Mouse (Mus musculus) left cerebral cortex, postnatal 10 days (tissue): Measurements from ENCODE around the gene Sctr. TPM values are rescaled to one million over a fixed set of nuclear protein-coding genes. Genes with fewer than 3 reads are reported as not detected.

ENCODE experiments used
- DNase-seq, 2 experiments: peaks; one replicate each; pipeline ENCODE4 v3.0.0; 2021 to 2022; ENCODE audit warnings: low spot score in 2 of 2, mixed read lengths in 1 of 2; ENCODE audit errors: extremely low spot score in 1 of 2
- intact Hi-C: fragments of 180-260 bp; cut with DNase I; formaldehyde crosslinking; loops from one replicate; pipeline ENCODE4 v1.15.1; 2025
- total RNA-seq, 2 experiments: library from RNA; stranded (reverse); gene quantifications; 2 replicates each; pipeline ENCODE4 v1.2.3; 2021

The Sctr gene
- 1 to 10 TPM in 1 of 2 experiments, under 1 TPM in 1; 0.75 to 1.0 TPM for total RNA-seq

- DNase-seq = no peak
- intact Hi-C loops = no loop called here
Observed at GRCm38 (mm10) chr1:120006844-120007790, at the start of gene Sctr. TSS of gene Sctr (plus strand) at chr1:120006894.

DNA sequence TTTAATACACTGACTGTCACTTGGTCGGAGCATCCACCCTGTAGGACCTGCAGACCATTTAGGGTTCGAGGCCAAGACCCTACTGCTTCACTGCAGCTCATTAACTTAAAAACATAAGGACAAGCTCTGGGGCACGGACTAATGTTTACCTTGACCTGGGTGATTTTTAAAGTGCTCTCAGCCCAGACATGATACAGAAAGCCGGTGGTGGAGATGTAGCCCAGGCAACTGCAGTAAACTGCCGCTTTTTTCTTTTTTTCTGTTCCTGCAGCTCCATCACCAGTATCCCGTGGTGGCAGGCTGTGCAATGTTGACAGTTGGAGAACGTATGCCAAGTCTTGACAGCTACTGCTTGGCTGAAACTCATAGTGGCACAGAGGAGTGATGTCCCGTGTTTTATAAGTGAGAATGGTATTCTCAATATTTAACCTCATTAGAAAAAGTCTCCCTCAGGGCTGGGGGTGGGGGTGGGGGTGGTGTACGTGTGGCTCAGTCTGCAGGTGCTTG is 48.9 kb upstream of the Sctr start:
- DNase-seq = peak in 1 of 2 experiments; percentile 8
- intact Hi-C loops = no loop called here

GRCm38 (mm10) chr1:119959464-119959863 is 47.2 kb upstream of the Sctr start:
- intact Hi-C loops = no loop called here
- no peak for DNase-seq

DNA sequence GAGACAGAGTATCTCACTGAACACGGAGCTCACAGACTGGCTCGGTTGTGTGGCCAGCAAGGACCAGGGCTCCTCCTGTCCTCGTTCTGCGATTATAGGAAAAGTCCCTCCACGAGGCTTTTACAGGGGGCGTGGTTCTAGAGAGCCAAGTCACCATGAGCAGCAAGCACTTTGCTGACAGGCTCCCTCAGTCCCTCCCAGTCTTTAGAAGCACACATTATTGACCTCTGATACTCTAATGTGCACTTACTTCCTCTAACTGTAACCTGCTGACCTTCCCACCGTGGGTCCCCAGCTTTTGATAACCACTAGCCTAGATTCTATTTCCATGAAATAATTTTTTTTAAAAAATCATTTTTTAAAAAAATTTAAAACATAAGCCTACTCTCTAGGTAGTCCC is 46.8 kb upstream of the Sctr start:
- intact Hi-C loops = no loop called here
- DNase-seq = no peak

DNA sequence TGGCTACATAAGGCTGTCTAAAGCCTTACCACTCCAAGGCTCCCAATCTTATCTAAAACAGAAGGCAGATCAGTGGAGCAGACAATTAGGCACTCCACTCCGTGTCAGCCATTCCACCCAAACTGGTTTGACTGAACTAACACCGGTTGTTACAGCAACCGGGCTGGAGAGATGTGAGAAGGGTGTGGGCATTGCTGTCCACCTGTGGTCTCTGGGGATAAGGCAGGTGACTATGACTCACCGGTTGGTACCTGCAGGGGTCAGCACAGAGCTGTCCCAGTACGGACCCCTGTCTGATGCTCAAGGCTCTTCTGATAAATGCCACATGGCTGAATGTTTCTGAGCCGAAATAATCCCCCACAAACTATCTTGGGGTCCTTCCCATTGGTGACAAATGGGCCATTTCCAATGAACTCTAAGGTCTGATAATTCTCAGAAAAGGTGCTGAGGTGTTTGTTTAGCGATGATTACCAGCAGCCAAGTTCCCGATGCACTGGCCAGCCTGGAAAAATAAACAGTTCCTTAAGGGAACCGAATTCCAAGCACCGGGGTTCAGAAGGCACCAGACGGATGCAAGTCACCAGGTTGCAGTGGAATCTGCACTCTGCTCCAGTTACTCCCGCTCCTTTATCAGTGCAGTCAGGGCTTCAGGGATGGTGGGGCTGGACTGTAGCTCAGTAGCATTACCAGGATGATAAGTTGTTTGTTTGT is 40.7 kb upstream of the Sctr start:
- intact Hi-C loops = no loop called here
- no peak for DNase-seq

DNA sequence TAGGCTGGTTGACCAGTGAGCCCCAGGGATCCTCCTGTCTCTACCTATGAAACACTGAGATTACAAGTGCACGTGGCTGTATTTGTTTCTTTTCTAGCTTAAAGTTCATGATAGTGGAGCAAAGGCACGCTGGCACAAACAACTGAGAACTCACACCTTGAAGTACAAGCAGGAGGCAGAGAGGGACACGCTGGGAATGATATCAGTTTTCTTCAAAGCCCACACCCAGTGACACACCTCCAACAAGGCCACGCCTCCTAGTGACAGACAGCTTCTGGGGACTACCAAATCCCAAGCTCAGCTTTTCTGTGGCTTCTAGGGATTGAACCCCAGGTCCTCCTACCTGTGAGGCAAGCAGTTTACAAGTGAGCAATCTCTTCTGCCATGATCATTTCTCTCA is 33.6 kb upstream of the Sctr start:
- intact Hi-C loops = no loop called here
- no peak for DNase-seq

DNA sequence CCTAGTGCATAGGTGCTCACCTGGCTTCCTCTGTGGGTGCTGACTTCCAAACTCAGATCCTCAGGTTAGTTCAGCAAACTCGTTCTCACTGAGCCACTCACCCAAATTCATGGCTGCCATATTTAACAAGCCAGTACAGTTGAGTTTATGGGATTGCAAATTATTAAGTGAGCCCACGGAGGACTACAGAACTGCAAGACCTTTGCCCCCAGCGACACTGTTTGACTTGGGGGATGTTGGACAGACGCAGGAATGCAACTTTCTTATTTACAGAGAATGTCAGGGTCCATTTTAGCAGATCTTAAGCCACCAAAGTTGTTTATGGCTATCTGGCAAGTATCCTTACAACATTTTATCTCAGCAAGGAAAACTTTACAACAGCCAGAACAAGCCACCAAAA is 31.6 kb upstream of the Sctr start:
- intact Hi-C loops = no loop called here
- DNase-seq = no peak

GRCm38 (mm10) chr1:119986555-119986954 is 20.1 kb upstream of the Sctr start:
- intact Hi-C loops = no loop called here
- DNase-seq = no peak

- DNase-seq = peak; percentile 53 to 87
- intact Hi-C loops = no loop called here
Observed at GRCm38 (mm10) chr1:119996798-119997581, 9.7 kb upstream of the Sctr start, which contains the start of gene Cfap221. TSS of gene Cfap221 (minus strand) at chr1:119997234.

DNA sequence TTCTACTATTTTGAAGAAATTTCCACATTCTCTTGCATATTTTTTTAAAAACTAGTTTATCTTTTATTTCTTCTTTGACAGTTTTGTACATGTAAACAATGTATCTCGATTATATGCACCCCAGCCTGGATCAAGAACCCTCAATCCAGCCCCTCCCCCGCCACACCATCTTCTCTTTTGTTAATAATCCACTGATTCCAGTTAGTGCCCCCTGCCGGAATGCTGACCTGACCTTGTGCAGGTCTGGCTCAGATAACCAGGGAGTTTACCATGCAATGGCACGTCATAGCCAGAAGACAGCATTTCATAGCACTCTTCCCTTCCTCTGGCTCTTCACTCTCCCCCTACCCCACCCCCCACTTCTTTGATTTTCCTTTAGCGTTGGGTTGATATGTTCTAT is 9.1 kb upstream of the Sctr start:
- intact Hi-C loops = no loop called here

GRCm38 (mm10) chr1:120007851-120008588 is 1.3 kb downstream of the Sctr start:
- intact Hi-C loops = no loop called here
- no peak for DNase-seq

More for the DNA sequence above, 9.1 kb upstream of the Sctr start:
- DNase-seq = peak in 1 of 2 experiments; percentile 37

DNA sequence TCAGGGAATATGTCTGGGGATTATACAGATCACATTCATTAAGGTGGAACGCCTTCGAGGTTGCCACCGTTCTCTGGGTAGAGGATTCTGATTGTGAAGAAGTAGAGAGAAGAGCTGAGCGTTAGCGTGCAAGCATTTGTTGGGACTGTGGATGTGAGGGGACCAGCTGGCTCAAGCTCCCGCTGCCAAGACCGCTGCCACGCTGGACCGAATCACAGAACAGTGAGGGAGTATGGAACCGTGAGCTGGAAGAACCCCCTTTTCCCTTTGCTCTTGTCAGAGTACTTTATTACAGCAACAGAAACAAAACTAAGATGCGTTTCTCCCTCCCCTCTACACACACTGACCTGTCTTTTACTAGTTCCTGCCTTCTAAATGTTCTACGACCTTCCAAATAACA is 5.9 kb downstream of the Sctr start:
- intact Hi-C loops = no loop called here
- no peak for DNase-seq

GRCm38 (mm10) chr1:120013111-120013510 is 6.4 kb downstream of the Sctr start:
- intact Hi-C loops = no loop called here
- peak in 1 of 2 experiments; percentile 74 for DNase-seq

GRCm38 (mm10) chr1:120016240-120016639 is 9.5 kb downstream of the Sctr start:
- intact Hi-C loops = no loop called here
- DNase-seq = no peak

DNA sequence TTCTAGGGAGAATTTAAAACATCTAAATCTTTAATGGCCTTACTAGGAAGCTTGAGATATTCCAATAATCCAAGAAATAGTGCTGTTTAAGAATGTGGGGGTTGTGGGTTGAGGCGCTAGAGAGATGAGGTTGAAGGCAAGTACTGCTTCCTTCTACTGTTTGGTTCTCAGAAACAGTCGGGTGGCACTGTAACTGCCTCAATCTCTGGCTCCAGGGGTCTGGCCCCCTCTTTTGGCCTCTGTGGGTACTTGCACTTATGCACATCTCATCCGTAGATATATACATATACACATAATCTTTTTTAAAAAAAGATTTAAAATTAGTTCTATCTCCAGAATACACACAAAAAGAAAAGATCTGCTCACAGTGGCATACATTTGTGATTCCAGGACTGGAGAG is 12.2 kb downstream of the Sctr start:
- intact Hi-C loops = no loop called here

DNA sequence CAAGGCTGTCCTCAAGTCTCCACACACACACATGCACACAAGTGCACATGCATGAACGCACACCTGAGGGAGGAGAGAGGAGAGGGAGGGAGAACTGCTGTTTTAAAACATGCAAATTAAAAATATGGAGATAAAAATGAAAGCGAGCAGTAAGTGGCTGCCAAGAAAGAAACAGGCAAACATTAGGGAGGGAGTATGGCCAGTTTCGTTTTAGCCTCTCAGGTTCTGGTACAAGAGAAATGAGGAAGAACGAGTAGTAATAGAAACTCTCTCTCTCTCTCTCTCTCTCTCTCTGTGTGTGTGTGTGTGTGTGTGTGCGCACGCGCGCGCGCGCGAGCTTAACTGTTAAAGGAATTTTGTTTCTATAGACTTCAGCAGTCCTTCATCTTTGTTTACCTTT is 12.7 kb downstream of the Sctr start:
- intact Hi-C loops = no loop called here
- DNase-seq = no peak

More for the DNA sequence above, 12.2 kb downstream of the Sctr start:
- no peak for DNase-seq

- intact Hi-C loops = no loop called here
- no peak for DNase-seq
Observed at GRCm38 (mm10) chr1:120020322-120020897, 13.7 kb downstream of the Sctr start.

GRCm38 (mm10) chr1:120021951-120022350 is 15.3 kb downstream of the Sctr start:
- DNase-seq = peak; percentile 40 to 48
- intact Hi-C loops = no loop called here
